Mouse (Mus musculus) stomach, embryonic 16.5 days (tissue): ENCODE data around the gene Gucy2c. TPM values are rescaled to one million over a fixed set of nuclear protein-coding genes. Genes with fewer than 3 reads are reported as not detected.

Experiments used
- ATAC-seq: fragments of 200-750 bp; cut with Nextera tagmentation; 2 replicates; pipeline ENCODE4 v1.8.0; 2017; ENCODE audit warnings: moderate number of reproducible peaks, moderate TSS enrichment; ENCODE audit not compliant: insufficient read depth, low FRiP score
- H3K27ac ChIP-seq: fragments of 300-500 bp; sonication (generic); 2 replicates; pipeline ENCODE4 v1.5.1; 2014; ENCODE audit warnings: low read length
- H3K27me3 ChIP-seq: fragments of 300-500 bp; sonication (generic); 2 replicates; pipeline ENCODE4 v1.6.1; 2014; ENCODE audit warnings: low read length, control low read depth, mixed read lengths; ENCODE audit not compliant: control insufficient read depth, insufficient read depth
- H3K36me3 ChIP-seq: fragments of 300-500 bp; sonication (generic); 2 replicates; pipeline ENCODE4 v1.6.1; 2014; ENCODE audit warnings: low read length; ENCODE audit not compliant: control insufficient read depth, insufficient read depth
- H3K4me1 ChIP-seq: fragments of 300-500 bp; sonication (generic); 2 replicates; pipeline ENCODE4 v1.6.1; 2014; ENCODE audit warnings: low read length, control low read depth, mixed read lengths; ENCODE audit not compliant: control insufficient read depth, insufficient read depth
- H3K4me2 ChIP-seq: fragments of 300-500 bp; sonication (generic); 2 replicates; pipeline ENCODE4 v1.6.1; 2014; ENCODE audit warnings: low read depth, low read length, mixed read lengths
- H3K4me3 ChIP-seq: fragments of 300-500 bp; sonication (generic); replicated peaks from 2 replicates; pipeline ENCODE4 v1.5.1; 2014; ENCODE audit warnings: mild to moderate bottlenecking, low read length
- H3K9ac ChIP-seq: fragments of 300-500 bp; sonication (generic); 2 replicates; pipeline ENCODE4 v1.6.1; 2014; ENCODE audit warnings: low read length
- H3K9me3 ChIP-seq: fragments of 300-500 bp; sonication (generic); replicated peaks from 2 replicates; pipeline ENCODE4 v1.6.1; 2016; ENCODE audit warnings: low read length, control low read depth; ENCODE audit not compliant: control insufficient read depth
- WGBS: fragments of 180-500 bp; shearing (Covaris S2); extraction: QIAGEN DNeasy Blood & Tissue Kit; methylation state at CpG from one replicate; pipeline ENCODE4 v1.1.7; 2014; 5-methylcytosine and 5-hydroxymethylcytosine counted together
- polyA plus RNA-seq: library from polyadenylated mRNA; unstranded; fragments of >200 nt; fragmentation: Nextera tagmentation; extraction: Ambion mirVana; gene quantifications from 2 replicates; pipeline ENCODE4 v1.2.1, GENCODE M21; 2015

The Gucy2c gene
- polyA plus RNA-seq, 1 experiment from 2014 or later = 8.7 TPM

- H3K4me1 ChIP-seq = peaks cover 9% of the 10 kb centered on the region; the same call in 1 of the 2 replicates
- H3K4me2 ChIP-seq = no peak overlapping the region
- no peaks in the 10 kb centered on the region for H3K27me3 ChIP-seq
- H3K36me3 ChIP-seq = no peaks in the 10 kb centered on the region
- no peak overlapping the region for H3K9ac ChIP-seq
- H3K27ac ChIP-seq = no peak overlapping the region
- WGBS = 56% methylated on average over 6 of the region's 6 CpGs
- ATAC-seq = no peak
- H3K9me3 ChIP-seq = no peaks in the 10 kb centered on the region
- no peak overlapping the region for H3K4me3 ChIP-seq
Measured at GRCm38 (mm10) chr6:136795850-136796249, 14.3 kb upstream of the Gucy2c start.

GRCm38 (mm10) chr6:136795110-136795509 is 13.5 kb upstream of the Gucy2c start:
- no peak overlapping the region for H3K27ac ChIP-seq
- no peak overlapping the region for H3K9ac ChIP-seq
- no peak overlapping the region for H3K4me2 ChIP-seq
- ATAC-seq = no peak
- no peaks in the 10 kb centered on the region for H3K9me3 ChIP-seq
- H3K36me3 ChIP-seq = no peaks in the 10 kb centered on the region
- WGBS = 71% methylated on average over 1 of the region's 1 CpGs
- H3K4me3 ChIP-seq = no peak overlapping the region
- peaks cover 9% of the 10 kb centered on the region; the same call in 1 of the 2 replicates for H3K4me1 ChIP-seq
- H3K27me3 ChIP-seq = no peaks in the 10 kb centered on the region

- ATAC-seq = peak; percentile 30; the same call in 1 of the 2 replicates
- no peaks in the 10 kb centered on the region for H3K27me3 ChIP-seq
- H3K4me2 ChIP-seq = peak overlapping the region; percentile 81
- WGBS = under 1% methylated on average over 22 of the region's 24 CpGs
- H3K9me3 ChIP-seq = no peaks in the 10 kb centered on the region
- peaks cover 9% of the 10 kb centered on the region; the same call in 1 of the 2 replicates for H3K4me1 ChIP-seq
- H3K4me3 ChIP-seq = peak overlapping the region; percentile 44
- peak overlapping the region; percentile 59 for H3K9ac ChIP-seq
- H3K27ac ChIP-seq = no peak overlapping the region
- no peaks in the 10 kb centered on the region for H3K36me3 ChIP-seq
Measured at GRCm38 (mm10) chr6:136793831-136794525, 12.4 kb upstream of the Gucy2c start.

GRCm38 (mm10) chr6:136792884-136793758 is 11.6 kb upstream of the Gucy2c start:
- Histone ChIP-seq H3K27ac (no peak overlapping the region), H3K4me2 (peak overlapping the region; percentile 81), H3K9me3 (no peaks in the 10 kb centered on the region), H3K36me3 (no peaks in the 10 kb centered on the region), H3K27me3 (no peaks in the 10 kb centered on the region), H3K4me3 (peak overlapping the region; percentile 44), H3K4me1 (peaks cover 9% of the 10 kb centered on the region; the same call in 1 of the 2 replicates), H3K9ac (peak overlapping the region; percentile 44; the same call in 1 of the 2 replicates)
- no peak for ATAC-seq
- 35% methylated on average over 16 of the region's 16 CpGs for WGBS

GRCm38 (mm10) chr6:136789391-136789971 is 7.9 kb upstream of the Gucy2c start:
- H3K27me3 ChIP-seq = no peaks in the 10 kb centered on the region
- no peak overlapping the region for H3K4me3 ChIP-seq
- no peak overlapping the region for H3K9ac ChIP-seq
- H3K36me3 ChIP-seq = no peaks in the 10 kb centered on the region
- no peak overlapping the region for H3K4me2 ChIP-seq
- peak overlapping the region; percentile 56 for H3K27ac ChIP-seq
- H3K4me1 ChIP-seq = peaks cover 9% of the 10 kb centered on the region; the same call in 1 of the 2 replicates
- ATAC-seq = peak; percentile 77
- WGBS = 36% methylated on average over 5 of the region's 5 CpGs
- no peaks in the 10 kb centered on the region for H3K9me3 ChIP-seq

- H3K27ac ChIP-seq = no peak overlapping the region
- WGBS = 77% methylated on average over 9 of the region's 9 CpGs
Measured at GRCm38 (mm10) chr6:136782761-136783160, 1.2 kb upstream of the Gucy2c start.

GRCm38 (mm10) chr6:136782146-136782545 is 581 bp upstream of the Gucy2c start:
- Histone ChIP-seq H3K4me1 (no peaks in the 10 kb centered on the region), H3K36me3 (no peaks in the 10 kb centered on the region), H3K27ac (no peak overlapping the region), H3K4me2 (no peak overlapping the region), H3K9me3 (no peaks in the 10 kb centered on the region), H3K9ac (no peak overlapping the region), H3K27me3 (no peaks in the 10 kb centered on the region), H3K4me3 (no peak overlapping the region)
- 72% methylated on average over 12 of the region's 12 CpGs for WGBS
- no peak for ATAC-seq

More at GRCm38 (mm10) chr6:136782761-136783160, 1.2 kb upstream of the Gucy2c start:
- ATAC-seq = no peak
- Histone ChIP-seq H3K9me3 (no peaks in the 10 kb centered on the region), H3K4me2 (no peak overlapping the region), H3K27me3 (no peaks in the 10 kb centered on the region), H3K9ac (no peak overlapping the region), H3K36me3 (no peaks in the 10 kb centered on the region), H3K4me1 (no peaks in the 10 kb centered on the region), H3K4me3 (no peak overlapping the region)

GRCm38 (mm10) chr6:136776392-136776791 is 5.2 kb downstream of the Gucy2c start:
- no peak for ATAC-seq

More at GRCm38 (mm10) chr6:136776392-136776791, 5.2 kb downstream of the Gucy2c start:
- Histone ChIP-seq H3K4me1 (no peaks in the 10 kb centered on the region), H3K27ac (no peak overlapping the region), H3K9ac (no peak overlapping the region), H3K4me3 (no peak overlapping the region), H3K27me3 (no peaks in the 10 kb centered on the region), H3K36me3 (no peaks in the 10 kb centered on the region), H3K9me3 (no peaks in the 10 kb centered on the region), H3K4me2 (no peak overlapping the region)
- WGBS = 66% methylated on average over 1 of the region's 1 CpGs
